Mouse (Mus musculus) heart, postnatal 0 days (tissue): ENCODE results near the gene Bace2. TPM values are rescaled to one million over a fixed set of nuclear protein-coding genes. Genes with fewer than 3 reads are reported as not detected.
A peak's percentile ranks its signal among the peaks of the same experiment; 100 is the strongest.

ENCODE experiments used
- ATAC-seq: fragments of 200-750 bp; cut with Nextera tagmentation; 2 replicates; pipeline ENCODE4 v1.8.0; 2017; ENCODE audit warnings: low read depth, moderate number of reproducible peaks, moderate library complexity; ENCODE audit not compliant: insufficient read depth
- DNase-seq: peaks from one replicate; pipeline ENCODE4 v3.0.0-alpha.2; 2016; ENCODE audit warnings: low spot score
- H3K27ac ChIP-seq: fragments of 300-500 bp; sonication (generic); 2 replicates; pipeline ENCODE4 v1.5.1; 2014; ENCODE audit warnings: low read depth, mild to moderate bottlenecking
- H3K27me3 ChIP-seq: fragments of 300-500 bp; sonication (generic); 2 replicates; pipeline ENCODE4 v1.6.1; 2014; ENCODE audit warnings: low read length, mixed read lengths; ENCODE audit not compliant: control insufficient read depth, insufficient read depth
- H3K36me3 ChIP-seq: fragments of 300-500 bp; sonication (generic); replicated peaks from 2 replicates; pipeline ENCODE4 v1.6.1; 2014; ENCODE audit warnings: low read length, mixed read lengths; ENCODE audit not compliant: control insufficient read depth, insufficient read depth
- H3K4me1 ChIP-seq: fragments of 300-500 bp; sonication (generic); 2 replicates; pipeline ENCODE4 v1.6.1; 2014; ENCODE audit warnings: antibody characterized with exemption; ENCODE audit not compliant: control insufficient read depth, insufficient read depth
- H3K4me2 ChIP-seq: fragments of 300-500 bp; sonication (generic); 2 replicates; pipeline ENCODE4 v1.6.1; 2014; ENCODE audit warnings: low read depth, mild to moderate bottlenecking, low read length, moderate library complexity
- H3K4me3 ChIP-seq: fragments of 300-500 bp; sonication (generic); 2 replicates; pipeline ENCODE4 v1.5.1; 2014; ENCODE audit warnings: low read depth, low read length
- H3K9ac ChIP-seq: fragments of 300-500 bp; sonication (generic); replicated peaks from 2 replicates; pipeline ENCODE4 v1.6.1; 2014; ENCODE audit warnings: low read depth, low read length, mixed read lengths
- H3K9me3 ChIP-seq: fragments of 300-500 bp; sonication (generic); replicated peaks from 2 replicates; pipeline ENCODE4 v1.6.1; 2016; ENCODE audit warnings: low read length; ENCODE audit not compliant: control insufficient read depth
- CTCF ChIP-seq: IDR thresholded peaks from 2 replicates; pipeline ENCODE4 v1.5.1; 2016; ENCODE audit warnings: antibody characterized with exemption, control low read depth, low read depth
- EP300 ChIP-seq: IDR thresholded peaks from 2 replicates; pipeline ENCODE4 v1.6.1; 2016; ENCODE audit warnings: antibody characterized with exemption, low read depth
- WGBS: fragments of 180-500 bp; shearing (Covaris S2); extraction: QIAGEN DNeasy Blood & Tissue Kit; methylation state at CpG from one replicate; pipeline ENCODE4 v1.1.7; 2014; 5-methylcytosine and 5-hydroxymethylcytosine counted together
- polyA plus RNA-seq: library from polyadenylated mRNA; unstranded; fragments of >200 nt; fragmentation: Nextera tagmentation; extraction: Ambion mirVana; gene quantifications from 2 replicates; pipeline ENCODE4 v1.2.1, GENCODE M21; 2015
- total RNA-seq: library from RNA; depleted of rRNA; stranded (reverse); fragments of >200 nt; gene quantifications from 2 replicates; pipeline ENCODE4 v1.2.3, GENCODE M21; 2014; ENCODE audit warnings: low replicate concordance; rRNA removed

Bace2 gene
- total and polyA plus RNA-seq, 2 experiments from 2014 or later, result 15.3 to 45.7 TPM

GRCm38 (mm10) chr16:97474671-97475070 is 118.1 kb downstream of the Bace2 start:
- ATAC-seq, result no peak
- Histone ChIP-seq H3K27ac (no peak overlapping the region), H3K4me2 (no peak overlapping the region), H3K9me3 (no peaks in the 10 kb centered on the region), H3K4me1 (0 out of 2 replicates have a peak, but pooled peaks cover 3% of the 10 kb centered on the region), H3K4me3 (no peak overlapping the region), H3K36me3 (no peaks in the 10 kb centered on the region), H3K9ac (no peak overlapping the region), H3K27me3 (no peaks in the 10 kb centered on the region)
- TF ChIP-seq CTCF, result no peak
- TF ChIP-seq EP300, result no peak
- DNase-seq, result no peak
- WGBS, result 65% methylated on average over 2 of the region's 2 CpGs

DNA sequence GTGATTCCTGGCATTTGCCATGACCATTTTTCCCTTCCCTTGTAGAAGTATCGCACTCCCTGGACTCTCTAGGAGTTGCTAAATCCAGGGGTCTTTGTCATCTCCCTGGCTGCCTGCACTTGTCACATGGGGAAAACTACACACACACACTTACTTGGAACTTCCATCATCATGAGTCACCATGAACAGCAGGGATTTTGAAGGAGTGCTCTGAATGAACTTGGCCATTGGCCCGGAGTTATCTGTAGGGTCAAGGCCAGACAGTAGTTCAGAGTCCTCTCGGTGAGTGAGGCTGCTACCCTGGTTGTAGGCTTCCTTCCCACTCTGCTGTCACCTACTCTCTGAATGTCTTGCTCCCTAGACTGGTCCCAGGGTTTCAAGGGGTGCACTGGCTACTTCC is 119.0 kb downstream of the Bace2 start:
- TF ChIP-seq CTCF (no peak), EP300 (no peak)
- Histone ChIP-seq H3K4me1 (0 out of 2 replicates have a peak, but pooled peaks cover 6% of the 10 kb centered on the region), H3K4me2 (no peak overlapping the region), H3K27ac (no peak overlapping the region), H3K4me3 (no peak overlapping the region), H3K27me3 (no peaks in the 10 kb centered on the region), H3K36me3 (no peaks in the 10 kb centered on the region), H3K9ac (no peak overlapping the region), H3K9me3 (no peaks in the 10 kb centered on the region)
- 21% methylated on average over 3 of the region's 3 CpGs for WGBS
- ATAC-seq, result peak; percentile 86
- DNase-seq, result peak; percentile 74

- H3K9ac ChIP-seq, result no peak overlapping the region
- H3K36me3 ChIP-seq, result no peaks in the 10 kb centered on the region
- no peak overlapping the region for H3K4me2 ChIP-seq
- H3K4me3 ChIP-seq, result no peak overlapping the region
- no peak for ATAC-seq
- no peaks in the 10 kb centered on the region for H3K27me3 ChIP-seq
- H3K27ac ChIP-seq, result no peak overlapping the region
- H3K9me3 ChIP-seq, result no peaks in the 10 kb centered on the region
- DNase-seq, result no peak
- WGBS, result 80% methylated on average over 1 of the region's 1 CpGs
- TF ChIP-seq EP300 (no peak), CTCF (no peak)
- H3K4me1 ChIP-seq, result 0 out of 2 replicates have a peak, but pooled peaks cover 6% of the 10 kb centered on the region
These were observed 120.0 kb downstream of the Bace2 start for GRCm38 (mm10) chr16:97476524-97476923.

GRCm38 (mm10) chr16:97478655-97479054 is 122.1 kb downstream of the Bace2 start:
- no peaks in the 10 kb centered on the region for H3K36me3 ChIP-seq
- H3K4me3 ChIP-seq, result no peak overlapping the region
- 0 out of 2 replicates have a peak, but pooled peaks cover 6% of the 10 kb centered on the region for H3K4me1 ChIP-seq
- no peaks in the 10 kb centered on the region for H3K27me3 ChIP-seq
- no peak overlapping the region for H3K27ac ChIP-seq
- no peak overlapping the region for H3K4me2 ChIP-seq
- H3K9me3 ChIP-seq, result no peaks in the 10 kb centered on the region
- WGBS, result 61% methylated on average over 2 of the region's 2 CpGs
- ATAC-seq (no peak), DNase-seq (no peak)
- H3K9ac ChIP-seq, result no peak overlapping the region
- TF ChIP-seq CTCF (no peak), EP300 (no peak)

DNA sequence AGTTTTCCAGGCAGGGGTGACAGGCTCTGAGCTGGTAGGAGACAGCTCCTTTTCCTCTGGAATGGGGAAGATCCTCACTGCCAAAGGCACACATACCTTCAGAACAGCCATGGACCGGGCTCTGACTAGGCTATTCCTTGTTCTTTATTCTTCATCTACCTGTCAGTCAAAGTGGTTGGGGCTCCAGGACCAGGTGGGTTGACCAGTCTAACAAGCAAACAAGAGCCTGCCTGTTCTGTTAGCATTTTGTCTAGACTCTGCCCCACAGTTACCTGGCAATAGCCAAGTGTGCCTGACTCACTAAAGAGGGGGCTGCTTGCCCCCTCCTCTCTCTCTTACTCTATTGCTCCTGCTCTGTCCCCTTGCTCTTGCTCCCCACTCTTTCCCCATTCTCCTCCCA is 135.8 kb downstream of the Bace2 start:
- ATAC-seq, result no peak
- Histone ChIP-seq H3K4me3 (no peak overlapping the region), H3K9ac (no peak overlapping the region), H3K4me1 (no peaks in the 10 kb centered on the region), H3K4me2 (no peak overlapping the region), H3K9me3 (no peaks in the 10 kb centered on the region), H3K36me3 (no peaks in the 10 kb centered on the region), H3K27me3 (no peaks in the 10 kb centered on the region), H3K27ac (no peak overlapping the region)
- 86% methylated on average over 1 of the region's 1 CpGs for WGBS
- DNase-seq, result no peak
- TF ChIP-seq CTCF (no peak), EP300 (no peak)

Other genes starting within 250 kb of the Bace2 start
- gene Dscam, start 186.0 kb upstream of the Bace2 start, total RNA-seq, result not detected in 2 replicates
- not detected in 2 replicates for gene Dscam, start 186.0 kb upstream of the Bace2 start, polyA plus RNA-seq
- gene Mx1, start 106.2 kb downstream of the Bace2 start, total RNA-seq, result 0.35 and 0.80 TPM in 2 replicates
- 0.22 and 0.37 TPM in 2 replicates for gene Mx1, start 106.2 kb downstream of the Bace2 start, polyA plus RNA-seq
- gene Fam3b, start 158.1 kb downstream of the Bace2 start, total RNA-seq, result not detected in 2 replicates
- gene Fam3b, start 158.1 kb downstream of the Bace2 start, polyA plus RNA-seq, result not detected in 2 replicates